Mouse (Mus musculus) G1E-ER4 (cell line): ENCODE data around the gene Iqgap2. TPM values are rescaled to one million over a fixed set of nuclear protein-coding genes. Genes with fewer than 3 reads are reported as not detected.
A peak's percentile ranks its signal among the peaks of the same experiment; 100 is the strongest.

Experiments
- GATA1 ChIP-seq: IDR thresholded peaks from one replicate; pipeline ENCODE4 v1.8.0; 2012; ENCODE audit warnings: low read length, inconsistent platforms
- polyA plus RNA-seq: library from polyadenylated mRNA; stranded (reverse); fragments of >175 nt; gene quantifications from 2 replicates; pipeline ENCODE4 v1.2.3, GENCODE M21; 2012

Gene Iqgap2
- polyA plus RNA-seq, 1 experiment, result 4.4 TPM

DNA sequence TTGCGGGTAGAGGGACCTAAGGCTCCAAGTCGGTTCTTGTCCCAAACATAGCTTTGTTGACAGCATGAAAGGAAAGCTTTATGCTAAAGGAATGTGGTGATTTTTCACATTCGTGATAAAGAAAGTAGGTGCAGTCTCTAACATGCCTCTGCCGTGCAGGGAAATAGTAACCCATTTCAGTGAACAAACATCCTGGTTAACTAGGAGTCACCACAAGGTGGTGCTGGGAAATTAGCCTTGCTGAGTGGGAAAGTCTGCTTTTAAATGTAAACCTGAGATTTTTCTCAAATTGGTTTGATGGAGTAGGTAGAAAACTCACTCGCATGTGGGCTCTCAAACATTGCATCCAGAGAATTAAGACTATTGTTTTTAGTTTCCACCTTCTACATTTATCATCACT lies 152.1 kb downstream of the Iqgap2 start:
- TF ChIP-seq GATA1, result no peak

- TF ChIP-seq GATA1, result no peak
Measured at GRCm38 (mm10) chr13:95730491-95730890, 161.2 kb downstream of the Iqgap2 start.

- TF ChIP-seq GATA1, result no peak
Measured at GRCm38 (mm10) chr13:95719320-95720232, 172.1 kb downstream of the Iqgap2 start.

DNA sequence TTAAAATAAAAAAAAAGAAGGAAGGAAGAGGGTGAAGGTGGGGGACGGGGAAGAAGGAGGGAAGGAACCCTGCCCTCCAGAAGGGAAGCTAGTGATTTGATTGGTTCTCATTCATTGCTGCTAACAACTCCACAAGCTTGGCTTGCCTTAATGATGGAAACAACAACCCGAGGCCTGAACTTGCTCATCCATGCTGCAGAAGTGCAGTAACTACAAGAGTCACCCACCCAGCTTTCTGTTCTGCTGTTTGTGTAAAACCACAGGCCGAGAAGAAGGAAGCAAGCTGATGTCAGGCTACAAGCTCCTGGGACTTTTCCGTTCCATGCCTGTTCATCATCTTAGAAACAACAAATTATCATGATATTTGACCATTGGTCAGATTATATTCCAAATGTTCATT lies 176.4 kb downstream of the Iqgap2 start:
- TF ChIP-seq GATA1, result no peak

DNA sequence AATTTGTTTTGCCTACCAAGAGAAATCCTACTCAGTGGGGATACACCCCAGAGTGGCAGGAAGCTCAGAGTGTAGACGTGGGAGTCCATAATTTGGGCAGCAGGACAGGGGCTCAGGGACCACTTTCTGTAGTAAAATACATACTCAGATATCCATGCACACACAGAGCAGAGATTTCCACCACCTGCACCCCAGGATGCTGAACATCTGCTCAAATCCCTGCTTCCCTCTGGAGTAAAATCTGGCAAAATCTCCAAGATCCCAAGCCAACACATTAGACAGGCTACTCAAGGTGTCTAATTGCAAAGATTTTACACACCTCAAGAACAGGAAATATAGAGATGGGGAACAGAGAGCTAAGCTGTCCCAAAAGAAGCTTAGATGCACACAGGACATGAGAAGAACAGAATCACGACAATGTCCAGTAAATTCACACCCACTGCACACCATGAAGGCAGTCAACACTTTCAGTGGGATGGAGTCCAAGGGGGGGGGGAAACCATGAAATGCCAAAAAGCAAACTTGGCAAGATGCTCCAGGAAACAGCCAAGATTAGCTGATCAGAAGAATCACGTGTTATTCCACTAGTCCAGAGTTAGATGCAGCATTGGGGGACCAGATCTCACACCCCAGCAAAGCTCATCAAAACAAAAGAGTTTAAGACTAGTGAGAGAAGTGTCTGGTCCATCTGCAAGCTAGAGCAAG lies 177.3 kb downstream of the Iqgap2 start:
- TF ChIP-seq GATA1, result no peak

DNA sequence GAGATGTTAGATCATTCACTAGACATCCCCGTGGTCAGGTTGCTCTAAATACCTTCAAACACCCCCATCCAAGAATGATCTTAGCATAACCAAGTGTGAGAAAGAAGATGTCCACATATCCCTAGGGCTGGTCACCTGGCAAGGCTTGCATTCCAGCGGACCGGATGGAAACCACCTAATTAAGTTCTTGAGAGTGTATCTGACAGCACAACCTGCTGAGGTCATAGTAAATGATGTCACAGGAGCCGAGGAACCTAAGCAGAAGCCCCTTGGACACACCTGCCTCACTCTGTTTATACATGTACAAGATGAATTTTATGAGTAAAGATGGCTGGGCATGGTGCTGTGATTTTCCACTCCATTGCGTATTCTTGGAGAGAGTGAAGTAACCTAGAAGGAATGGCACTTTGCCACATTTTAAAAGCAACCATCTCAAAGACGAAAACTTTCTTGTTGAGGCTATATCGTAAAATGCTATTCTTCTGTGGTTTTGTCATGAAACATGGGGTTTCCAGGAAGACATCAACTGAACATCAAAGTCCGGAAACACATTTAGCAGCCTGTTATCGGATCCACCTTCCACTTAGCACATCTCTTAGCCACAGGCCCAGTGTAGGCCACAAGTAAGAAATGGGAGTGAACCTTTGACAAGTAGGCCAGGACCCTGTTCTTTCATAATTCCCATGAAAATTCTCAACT lies 179.0 kb downstream of the Iqgap2 start:
- TF ChIP-seq GATA1, result peak; percentile 42

GRCm38 (mm10) chr13:95712054-95712453 lies 179.7 kb downstream of the Iqgap2 start:
- no peak for TF ChIP-seq GATA1

DNA sequence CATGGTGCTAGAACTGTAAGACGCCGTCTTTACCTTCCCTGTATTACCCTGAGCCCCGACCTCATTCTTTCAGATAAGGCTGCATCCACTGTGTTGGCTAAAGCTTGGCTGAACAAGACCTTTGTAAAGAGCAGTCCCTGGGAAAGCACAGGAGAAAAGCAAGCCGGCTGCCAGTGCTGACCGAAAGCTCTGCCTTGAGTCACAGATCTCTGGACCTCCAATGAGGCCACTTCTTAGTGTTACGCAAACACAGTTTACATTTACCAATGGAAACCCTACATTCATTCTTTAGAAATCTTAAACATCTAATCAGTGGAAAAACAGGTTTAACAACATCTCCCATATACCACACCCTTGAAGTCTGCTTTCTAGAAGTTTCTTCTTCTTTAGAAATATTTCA lies 186.1 kb downstream of the Iqgap2 start:
- no peak for TF ChIP-seq GATA1

- no peak for TF ChIP-seq GATA1
Measured at GRCm38 (mm10) chr13:95703376-95703775, 188.3 kb downstream of the Iqgap2 start.

- TF ChIP-seq GATA1, result no peak
Measured at GRCm38 (mm10) chr13:95697874-95698273, 193.8 kb downstream of the Iqgap2 start.

DNA sequence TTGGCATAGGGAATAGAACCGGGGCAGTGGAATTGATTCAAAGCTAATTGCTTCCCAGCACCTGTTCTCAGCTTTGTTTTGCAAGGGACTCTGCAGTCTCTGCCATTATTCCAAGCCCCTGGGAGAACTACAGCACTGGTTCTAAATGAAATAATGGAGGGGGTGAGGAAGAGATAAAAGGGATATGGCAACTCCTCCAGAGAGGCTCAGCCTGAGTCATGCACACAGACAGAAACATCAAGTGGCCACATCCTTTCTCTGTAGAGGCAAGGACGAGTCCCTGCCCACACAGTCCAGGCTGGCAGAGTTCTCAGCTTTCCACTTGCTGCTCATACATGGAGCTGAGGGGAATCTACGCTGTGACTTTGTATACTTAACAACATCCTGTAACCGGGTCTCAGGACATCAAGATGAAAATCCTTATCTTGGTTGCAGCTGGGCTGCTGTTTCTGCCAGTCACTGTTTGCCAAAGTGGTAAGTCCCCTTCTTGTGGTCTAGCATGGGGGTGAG lies 195.0 kb downstream of the Iqgap2 start, which contains the start of gene F2rl2:
TSS of gene F2rl2 (plus strand) at position 200 of the 510 bp plus-strand sequence.
- TF ChIP-seq GATA1, result no peak

DNA sequence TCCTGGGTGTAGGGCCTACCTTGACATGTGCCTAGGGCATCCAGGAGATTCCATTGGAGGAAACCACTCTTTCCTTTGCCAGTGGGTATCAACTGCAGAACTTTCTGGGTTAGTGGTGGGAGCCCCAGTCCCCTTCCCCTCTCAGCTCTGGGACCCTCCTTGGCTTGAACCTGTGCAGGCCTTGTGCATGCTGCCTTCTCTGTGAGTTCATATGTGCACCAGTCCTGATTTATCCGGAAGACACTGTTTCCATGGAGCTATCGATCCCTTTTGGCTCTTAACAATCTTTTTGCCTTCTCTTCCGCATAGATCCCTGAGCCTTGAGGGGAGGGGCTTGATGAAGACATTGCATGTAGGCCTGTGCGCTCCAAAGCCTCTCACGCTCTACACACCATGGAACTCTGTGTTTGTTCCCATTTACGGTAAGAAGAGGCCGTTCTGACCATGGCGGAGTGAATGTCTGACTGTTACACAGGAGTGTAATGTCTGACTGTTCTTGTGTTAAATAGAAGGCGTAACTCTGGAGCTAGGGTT lies 195.5 kb downstream of the Iqgap2 start:
- TF ChIP-seq GATA1, result no peak

GRCm38 (mm10) chr13:95692201-95692600 lies 199.5 kb downstream of the Iqgap2 start:
- no peak for TF ChIP-seq GATA1

DNA sequence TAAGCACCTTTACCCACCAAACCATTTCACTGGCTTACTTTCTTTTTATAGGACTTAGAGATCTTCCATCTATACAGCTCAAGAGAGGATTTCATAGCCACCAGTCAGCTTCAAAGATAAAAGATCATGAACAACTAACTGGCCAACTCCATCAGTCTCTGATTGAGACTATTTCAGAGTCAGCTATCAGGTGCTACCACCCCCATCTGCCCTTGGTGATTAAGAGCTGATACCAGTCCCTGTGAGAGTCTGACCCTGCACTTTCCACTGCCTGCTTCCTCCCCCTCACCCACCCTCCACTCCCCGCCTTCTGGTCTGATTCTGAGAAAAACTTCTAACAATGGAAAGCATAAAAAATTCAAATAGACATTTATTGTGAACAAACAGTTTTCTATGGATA lies 203.1 kb downstream of the Iqgap2 start:
- peak; percentile 87 for TF ChIP-seq GATA1

DNA sequence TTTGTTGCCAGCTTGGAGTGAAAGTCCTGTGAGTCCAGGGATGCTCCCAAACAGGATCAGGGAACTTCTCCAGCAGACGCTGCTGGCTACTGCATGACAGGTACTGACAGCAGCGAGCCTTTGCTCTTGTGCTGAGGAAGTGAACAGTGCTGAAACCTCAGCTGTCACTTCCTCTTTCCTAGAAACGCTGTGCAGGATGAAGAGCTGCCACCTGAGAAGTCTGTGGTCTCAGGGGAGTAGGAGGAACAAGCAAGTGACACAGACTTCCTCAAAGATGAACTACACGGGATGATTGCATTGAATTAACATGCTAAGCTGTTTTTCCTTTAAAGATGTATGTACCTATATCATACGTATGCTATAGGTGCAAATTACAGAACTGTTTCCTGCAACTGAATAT lies 206.0 kb downstream of the Iqgap2 start:
- no peak for TF ChIP-seq GATA1
